Mouse (Mus musculus) liver, adult (tissue): Measurements from ENCODE around the gene Lin37.

Experiments used
- GATA4 ChIP-seq: IDR thresholded peaks from 2 replicates; pipeline ENCODE4 v1.6.1; 2014; ENCODE audit warnings: mild to moderate bottlenecking, low read length; ENCODE audit not compliant: insufficient replicate concordance

Lin37 gene

DNA sequence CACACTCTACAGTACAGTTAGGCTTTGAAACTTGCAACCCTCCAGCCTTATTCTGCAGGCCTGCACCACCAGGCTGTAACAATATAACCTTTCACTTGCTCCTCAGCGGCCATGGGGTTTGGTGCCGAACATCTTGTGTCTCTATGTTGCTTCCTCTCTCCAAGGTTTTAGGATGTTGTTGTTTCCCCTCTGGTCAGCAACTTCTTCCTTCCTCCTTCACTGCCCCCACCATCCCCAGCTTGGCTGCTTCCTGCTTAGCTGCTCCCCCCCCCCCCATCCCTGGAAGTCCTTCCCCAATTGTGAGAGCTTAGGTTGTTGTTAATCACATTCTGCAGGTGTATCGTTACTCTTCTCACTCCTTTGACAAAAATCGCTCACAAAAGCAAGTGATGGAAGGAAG lies 51.6 kb downstream of the Lin37 start:
- TF ChIP-seq GATA4: no peak
